Mouse (Mus musculus) testis, adult 2 months (tissue): ENCODE data around the gene Exoc2.

Experiments used
- CTCF ChIP-seq: fragments of 200-500 bp; IDR thresholded peaks from 2 replicates; pipeline ENCODE4 v1.5.1; 2012; ENCODE audit warnings: low read depth, mild to moderate bottlenecking, inconsistent platforms, low read length, moderate library complexity; ENCODE audit not compliant: control insufficient read depth, insufficient read depth, insufficient replicate concordance
- POLR2A ChIP-seq: fragments of 200-500 bp; IDR thresholded peaks from 2 replicates; pipeline ENCODE4 v1.6.1; 2012; ENCODE audit warnings: low read depth, mild to moderate bottlenecking, inconsistent platforms, low read length, moderate library complexity; ENCODE audit not compliant: control insufficient read depth

DNA sequence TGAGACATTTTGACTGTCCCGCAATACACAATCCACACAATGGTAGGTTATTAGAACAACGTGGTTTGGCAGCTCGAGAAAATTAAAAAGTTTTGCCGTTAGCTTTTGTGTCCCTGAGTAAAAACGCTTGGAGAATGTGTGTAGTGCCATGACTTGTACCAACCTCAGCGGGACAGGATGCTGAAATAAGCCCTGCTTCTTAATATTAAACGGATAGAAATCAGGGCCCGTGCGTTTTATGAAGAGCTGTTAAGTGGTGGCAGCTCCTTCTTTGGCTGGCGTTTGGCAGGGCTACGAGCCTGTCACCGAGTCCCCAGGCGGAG is 11.3 kb upstream of the Exoc2 start:
- TF ChIP-seq CTCF: no peak
- no peak for TF ChIP-seq POLR2A
